Mouse (Mus musculus) MEL (cell line): Measurements from ENCODE around the gene Tln2.

Source experiments
- CTCF ChIP-seq, 3 experiments: IDR thresholded peaks in 2 of 3; conservative IDR thresholded peaks in 1 of 3; 2 replicates each; pipeline ENCODE4 v1.5.1; 2011 to 2012; ENCODE audit warnings: low read length in 3 of 3, low read depth in 2 of 3, mild to moderate bottlenecking in 2 of 3, improper control_type of control experiment in 1 of 3, inconsistent platforms in 1 of 3, mixed read lengths in 1 of 3, moderate library complexity in 1 of 3; ENCODE audit not compliant: control insufficient read depth in 1 of 3, insufficient read depth in 1 of 3, poor library complexity in 1 of 3, severe bottlenecking in 1 of 3
- MYC ChIP-seq: IDR thresholded peaks from 2 replicates; pipeline ENCODE4 v1.6.1; 2011; ENCODE audit warnings: low read depth, mild to moderate bottlenecking, low read length, improper control_type of control experiment, moderate library complexity
- POLR2A ChIP-seq, 2 experiments: IDR thresholded peaks; 2 replicates each; pipeline ENCODE4 v1.6.1; 2011 to 2012; ENCODE audit warnings: low read length in 2 of 2, mild to moderate bottlenecking in 2 of 2, control low read depth in 1 of 2, improper control_type of control experiment in 1 of 2, low read depth in 1 of 2, moderate library complexity in 1 of 2; ENCODE audit not compliant: control insufficient read depth in 1 of 2, insufficient read depth in 1 of 2, poor library complexity in 1 of 2
- SMC3 ChIP-seq: IDR thresholded peaks from 2 replicates; pipeline ENCODE4 v1.6.1; 2011; ENCODE audit warnings: low read depth, low read length, improper control_type of control experiment
- ZKSCAN1 ChIP-seq: IDR thresholded peaks from 2 replicates; pipeline ENCODE4 v1.6.1; 2012; ENCODE audit warnings: low read depth, mild to moderate bottlenecking, inconsistent platforms, low read length, improper control_type of control experiment, moderate library complexity

- TF ChIP-seq CTCF (IDR thresholded peaks at IDR 0.05 in 2 of 3, conservative IDR thresholded peaks at IDR 0.05 in 1 of 3; ENCODE audit: control insufficient read depth in 1 of 3, insufficient read depth in 1 of 3, low read depth in 2 of 3, low read length in 3 of 3, poor library complexity in 1 of 3, severe bottlenecking in 1 of 3) (no peak), MYC (no peak), ZKSCAN1 (no peak), POLR2A (IDR thresholded peaks at IDR 0.05; ENCODE audit: control insufficient read depth in 1 of 2, insufficient read depth in 1 of 2, low read depth in 1 of 2, low read length in 2 of 2, poor library complexity in 1 of 2) (no peak), SMC3 (no peak)
Observed at GRCm38 (mm10) chr9:67549811-67550501, 9.5 kb downstream of the Tln2 start.
